Mouse (Mus musculus) G1E (cell line): ENCODE results near the gene Cadm4.

ENCODE experiments used
- CTCF ChIP-seq: IDR thresholded peaks from 2 replicates; pipeline ENCODE4 v1.5.1; 2012; ENCODE audit warnings: low read depth, low read length, inconsistent platforms, mixed read lengths
- TAL1 ChIP-seq: conservative IDR thresholded peaks from 2 replicates; pipeline ENCODE4 v1.6.1; 2012; ENCODE audit warnings: low read depth, low read length, inconsistent platforms, mixed read lengths

- no peak for TF ChIP-seq CTCF
- no peak for TF ChIP-seq TAL1
These were observed 24.2 kb downstream of the Cadm4 start for GRCm38 (mm10) chr7:24506065-24506459.
